Mouse (Mus musculus) spleen, postnatal 4 days (tissue): Measurements from ENCODE around the gene Bckdk.
"Not testable (repeated sequence)": the region's sequence is repeated elsewhere in the genome, so short reads cannot be mapped to it uniquely, and the experiment has no call there.

Source experiments
- DNase-seq, 2 experiments: peaks; one replicate each; pipeline ENCODE4 v3.0.0; 2022; ENCODE audit warnings: low spot score in 2 of 2

Gene Bckdk

GRCm38 (mm10) chr7:127930636-127931035, 26.8 kb downstream of the Bckdk start:
- DNase-seq, result no peak

DNA sequence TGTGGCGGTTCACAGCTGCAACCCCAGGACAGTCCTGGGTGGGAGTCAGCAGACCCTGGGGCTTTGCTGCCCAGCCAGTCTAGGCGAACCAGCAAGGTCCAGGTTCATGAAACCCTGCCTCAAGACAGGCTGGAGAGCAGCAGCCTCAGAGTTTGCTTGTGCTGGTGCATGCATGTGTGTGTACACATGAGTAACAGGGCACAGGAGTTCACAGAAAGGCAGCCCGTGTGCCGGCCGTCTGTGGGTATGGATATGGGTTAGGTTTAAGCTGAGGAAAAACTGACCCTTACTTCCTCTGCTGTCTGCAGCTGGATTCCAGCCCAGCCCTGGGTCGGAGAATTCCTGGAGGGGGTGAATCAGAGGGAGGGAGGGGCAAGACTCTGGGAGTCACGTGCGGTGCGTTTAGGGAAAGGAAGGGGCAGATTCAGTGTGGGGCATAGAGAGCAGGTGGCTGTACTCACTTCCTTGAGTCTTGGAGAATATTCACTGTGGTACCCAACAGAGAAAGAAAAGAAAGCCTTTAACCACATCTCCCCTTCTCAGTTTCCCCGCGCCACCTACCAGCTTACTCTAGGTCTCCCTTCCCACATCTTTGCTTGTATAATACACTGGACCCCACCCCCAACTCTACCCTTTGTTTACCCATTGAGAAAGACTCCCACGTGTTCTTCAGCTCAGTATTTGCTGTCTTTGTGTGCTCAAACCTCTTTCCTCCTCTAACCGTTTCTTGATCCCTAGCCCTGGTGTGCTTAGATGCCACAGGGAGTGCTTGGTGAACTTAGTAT, 27.7 kb downstream of the Bckdk start:
- DNase-seq, result no peak

DNA sequence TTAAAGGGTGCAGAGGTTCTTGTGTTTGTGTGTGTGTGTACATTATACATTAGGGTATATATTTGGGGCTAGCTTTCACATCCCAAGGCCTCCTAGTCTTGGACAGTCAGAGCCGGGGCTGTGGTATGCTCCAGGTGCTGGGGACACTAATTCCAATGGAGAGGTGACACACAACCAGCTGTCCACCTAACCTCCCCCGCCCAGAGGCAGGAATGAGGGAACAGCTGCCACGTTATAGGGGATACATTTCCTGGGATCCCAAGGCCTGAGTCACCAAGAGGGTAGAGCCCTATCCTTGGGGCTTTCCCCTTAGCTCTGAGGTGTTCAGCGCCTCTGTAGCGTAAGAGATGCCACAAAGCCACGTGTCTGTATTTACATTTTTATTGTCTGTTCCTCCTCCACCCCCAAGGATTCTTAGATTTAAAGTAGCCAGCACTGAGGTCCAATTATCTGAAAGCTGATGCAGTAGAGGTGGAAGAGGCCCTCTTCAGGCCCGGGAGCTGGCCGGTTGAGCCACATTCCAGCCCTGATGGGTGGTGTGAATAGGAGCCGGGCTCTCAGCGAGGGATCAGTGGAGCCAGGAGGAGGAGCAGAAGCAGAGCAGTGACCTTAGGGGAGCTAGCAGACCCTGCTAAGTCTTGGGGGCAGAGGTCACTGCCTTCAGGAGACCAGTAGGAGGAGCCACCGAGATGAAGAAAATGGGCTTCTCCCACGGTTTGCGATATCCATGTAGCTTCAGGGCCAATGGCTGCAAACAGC, 28.6 kb downstream of the Bckdk start:
- DNase-seq, result no peak

GRCm38 (mm10) chr7:127934075-127934474, 30.2 kb downstream of the Bckdk start:
- DNase-seq, result no peak

- DNase-seq, result peak; percentile 96 to 98
Observed at GRCm38 (mm10) chr7:127935028-127935722, 31.3 kb downstream of the Bckdk start.

- no peak for DNase-seq
Observed at GRCm38 (mm10) chr7:127935748-127936159, 31.9 kb downstream of the Bckdk start.

GRCm38 (mm10) chr7:127936216-127936884, 32.5 kb downstream of the Bckdk start:
- no peak for DNase-seq

GRCm38 (mm10) chr7:127942097-127942496, 38.2 kb downstream of the Bckdk start:
- not testable (repeated sequence) for DNase-seq

DNA sequence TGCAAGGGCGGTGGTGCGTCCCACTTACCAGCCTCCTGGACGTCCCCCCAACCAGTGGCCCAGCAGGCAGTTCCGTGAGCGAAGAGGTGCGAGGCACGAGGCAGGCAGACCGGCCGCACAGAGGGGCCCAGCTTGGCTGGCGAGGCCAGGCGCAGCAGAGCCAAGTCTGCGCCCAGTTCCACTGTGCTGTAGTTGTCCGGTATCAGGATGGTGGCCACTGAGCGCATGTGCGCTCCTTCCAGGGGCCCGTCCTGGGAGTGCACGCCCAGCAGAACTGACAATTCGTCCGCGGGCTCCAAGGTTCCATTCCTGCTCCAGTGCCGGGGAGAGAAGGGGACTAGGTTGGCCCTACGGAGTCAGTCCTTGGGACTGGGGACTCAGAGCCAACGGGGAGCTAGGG, 40.7 kb downstream of the Bckdk start:
- peak in 1 of 2 experiments; percentile 58 for DNase-seq

- DNase-seq, result no peak
Observed at GRCm38 (mm10) chr7:127946470-127947023, 42.7 kb downstream of the Bckdk start, which contains the start of gene Prss36. TSS of gene Prss36 (minus strand) at chr7:127946725.

DNA sequence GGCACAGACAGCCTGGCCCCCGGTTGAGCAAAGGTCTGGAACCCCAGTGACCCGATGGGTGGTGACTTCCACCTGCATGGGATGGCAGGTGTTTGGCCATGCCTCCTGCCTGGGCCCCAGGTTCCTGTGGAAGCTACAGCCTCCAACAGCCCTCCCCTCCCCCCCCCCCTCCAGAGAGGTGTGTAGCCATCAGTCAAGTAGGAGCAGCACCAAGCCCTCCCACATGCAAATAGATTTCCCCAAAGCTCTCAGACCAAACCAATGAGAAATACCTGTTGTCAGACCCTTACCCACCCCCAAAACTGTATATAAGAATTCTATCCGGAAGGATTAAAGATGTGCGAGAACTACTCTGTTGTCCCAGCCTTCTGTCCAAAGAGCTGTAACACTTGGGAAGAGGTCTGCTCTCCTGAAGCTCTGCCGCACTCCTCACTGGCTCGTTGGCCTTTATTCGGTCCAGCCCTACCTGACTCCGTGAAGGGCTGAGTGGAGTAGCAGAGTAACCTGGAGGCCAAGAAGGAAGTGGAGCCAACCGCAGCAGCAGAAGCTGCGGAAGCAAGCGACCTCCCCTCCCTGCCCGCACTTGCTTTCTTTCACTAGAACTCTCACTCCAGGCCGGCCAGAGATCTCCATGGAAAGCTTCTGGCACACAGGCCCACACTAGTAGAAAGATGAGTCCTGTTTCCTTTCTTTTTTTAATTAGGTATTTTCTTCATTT, 49.1 kb downstream of the Bckdk start:
- no peak for DNase-seq

DNA sequence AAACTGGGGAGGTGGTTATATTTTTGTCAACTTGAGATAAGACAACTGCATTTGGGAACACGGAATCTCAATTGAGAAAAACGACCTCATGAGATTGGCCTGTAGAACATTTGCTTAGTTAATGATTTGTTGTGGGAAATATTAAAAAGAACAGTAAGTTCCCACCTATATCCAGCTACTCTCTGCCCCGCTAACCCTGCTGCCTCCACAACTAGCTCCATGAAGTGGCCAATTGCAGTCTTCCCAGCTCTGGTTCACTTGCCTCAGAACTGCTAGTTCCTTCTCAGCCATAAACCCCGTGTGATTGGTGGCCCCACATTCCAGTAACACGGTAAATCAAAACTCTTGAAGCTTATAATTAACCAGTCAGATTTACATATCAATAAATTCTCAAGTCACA, 55.5 kb downstream of the Bckdk start:
- no peak for DNase-seq
